Mouse (Mus musculus) Patski (cell line): ENCODE results near the gene Cep78. TPM values are rescaled to one million over a fixed set of nuclear protein-coding genes. Genes with fewer than 3 reads are reported as not detected.

Experiments
- ATAC-seq: fragments of 100-300 bp; one replicate; pipeline ENCODE4 v1.8.0; 2021
- CTCF ChIA-PET: fragments of 350-600 bp; sonication (Branson Sonifier 250); formaldehyde crosslinking; loops from one replicate; lab custom pipeline; 2022; ENCODE audit warnings: inconsistent platforms; lab: Charles Lee
- POLR2A ChIA-PET: fragments of 350-600 bp; sonication (Branson Sonifier 250); formaldehyde crosslinking; loops from one replicate; lab custom pipeline; 2022; ENCODE audit warnings: antibody characterized with exemption, inconsistent platforms; lab: Charles Lee
- DNase-seq: peaks from one replicate; pipeline ENCODE4 v3.0.0-alpha.2; 2011; ENCODE audit warnings: low read depth, low spot score
- H3K27me3 ChIP-seq: fragments of 371-371 bp; one replicate; pipeline ENCODE4 v1.5.1; 2021
- CTCF ChIP-seq: fragments of 100-300 bp; IDR thresholded peaks from one replicate; pipeline ENCODE4 v1.5.1; 2021
- in situ Hi-C: fragments of 300-500 bp; cut with MboI; formaldehyde crosslinking; loops from 3 replicates; pipeline ENCODE4 v1.11.1; 2018; ENCODE audit warnings: low pct_unique_long_range_greater_than_20kb, mixed read lengths
- polyA plus RNA-seq: library from polyadenylated mRNA; unstranded; gene quantifications from one replicate; pipeline ENCODE4 v1.2.3, GENCODE M21; 2021

Cep78 gene
- polyA plus RNA-seq, 1 experiment from 2014 or later: 13.7 TPM

DNA sequence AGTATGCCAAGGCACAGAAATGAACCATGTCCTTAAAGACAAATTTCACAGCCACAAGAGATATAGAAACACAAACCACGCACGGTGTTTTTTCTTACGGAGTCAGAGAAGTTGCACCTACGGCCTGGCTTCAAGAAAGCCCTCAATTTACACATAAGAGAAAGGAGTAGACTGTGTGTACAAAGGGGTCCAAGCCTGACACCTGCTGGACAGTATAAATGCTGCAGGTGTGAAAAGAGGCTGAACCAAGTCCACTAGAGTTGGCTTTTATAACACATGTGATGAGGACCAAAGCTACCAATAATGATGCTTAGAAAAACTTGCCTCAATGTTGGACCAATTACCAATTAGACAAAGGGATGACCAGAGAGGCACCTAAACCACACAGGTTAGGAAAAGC, 2.9 kb downstream of the Cep78 start:
- H3K27me3 ChIP-seq: no peaks in the 10 kb centered on the region
- in situ Hi-C loops: no loop called here
- DNase-seq: no peak
- peak; percentile 56 for ATAC-seq
- ChIA-PET CTCF (interaction anchor here (0.7 to 2.9 kb wide), 5 partner anchors 16 to 115 kb away, joined by 3 to 17 read pairs (median 6); no protein-coding TSS in a partner anchor), POLR2A (no interaction called here)
- TF ChIP-seq CTCF: peak; percentile 83

GRCm38 (mm10) chr19:15973365-15973764, 11.4 kb downstream of the Cep78 start:
- CTCF ChIA-PET: interaction anchor here (1.5 to 4.9 kb wide), 2 partner anchors 9 to 106 kb away, joined by 6 to 21 read pairs; no protein-coding TSS in a partner anchor
- POLR2A ChIA-PET: no interaction called here
- DNase-seq (no peak), ATAC-seq (no peak)
- no peak for TF ChIP-seq CTCF
- no peaks in the 10 kb centered on the region for H3K27me3 ChIP-seq
- in situ Hi-C loops: loop anchor here (25.0 kb wide), 2 partner anchors 311 to 1986 kb away; no protein-coding TSS in a partner anchor

DNA sequence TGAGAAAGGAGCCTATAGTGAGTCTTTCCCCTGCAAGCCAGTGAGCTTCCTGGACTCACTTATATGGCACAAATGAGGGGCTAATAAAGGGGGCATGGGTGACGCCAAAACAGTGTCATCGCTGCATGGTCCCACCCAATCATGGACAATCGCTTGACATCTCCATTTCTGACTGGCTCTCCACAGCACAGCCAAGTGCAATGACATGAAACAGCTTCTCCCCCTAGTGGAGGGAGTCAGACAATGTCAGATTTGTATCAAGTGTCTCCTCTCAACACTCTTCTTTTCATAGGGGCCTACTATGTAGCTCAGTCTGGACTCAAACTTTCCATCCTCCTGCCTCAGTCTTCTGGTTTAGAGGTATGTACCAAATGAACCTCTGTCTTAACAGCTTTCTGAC, 19.7 kb downstream of the Cep78 start:
- no peaks in the 10 kb centered on the region for H3K27me3 ChIP-seq
- ChIA-PET POLR2A (interaction anchor here (0.6 kb wide), 1 partner anchor 1444 kb away, joined by 3 read pairs; no protein-coding TSS in a partner anchor), CTCF (interaction anchor here (0.8 to 6.5 kb wide), 25 partner anchors 10 to 163 kb away, joined by 3 to 59 read pairs (median 5); partner anchors contain the start of gene Cep78)
- in situ Hi-C loops: loop anchor here (25.0 kb wide), 2 partner anchors 303 to 1978 kb away; no protein-coding TSS in a partner anchor
- peak; percentile 92 for TF ChIP-seq CTCF
- DNase-seq (no peak), ATAC-seq (peak; percentile 87)

GRCm38 (mm10) chr19:15964533-15964932, 20.3 kb downstream of the Cep78 start:
- ChIA-PET POLR2A (interaction anchor here (0.6 kb wide), 1 partner anchor 1444 kb away, joined by 3 read pairs; no protein-coding TSS in a partner anchor), CTCF (interaction anchor here (1.2 to 6.5 kb wide), 22 partner anchors 9 to 162 kb away, joined by 3 to 59 read pairs (median 6); partner anchors contain the start of gene Cep78)
- in situ Hi-C loops: loop anchor here (5.0 to 25.0 kb wide), 4 partner anchors 52 to 1977 kb away; no protein-coding TSS in a partner anchor
- ATAC-seq (peak; percentile 16), DNase-seq (no peak)
- TF ChIP-seq CTCF: no peak
- no peaks in the 10 kb centered on the region for H3K27me3 ChIP-seq

DNA sequence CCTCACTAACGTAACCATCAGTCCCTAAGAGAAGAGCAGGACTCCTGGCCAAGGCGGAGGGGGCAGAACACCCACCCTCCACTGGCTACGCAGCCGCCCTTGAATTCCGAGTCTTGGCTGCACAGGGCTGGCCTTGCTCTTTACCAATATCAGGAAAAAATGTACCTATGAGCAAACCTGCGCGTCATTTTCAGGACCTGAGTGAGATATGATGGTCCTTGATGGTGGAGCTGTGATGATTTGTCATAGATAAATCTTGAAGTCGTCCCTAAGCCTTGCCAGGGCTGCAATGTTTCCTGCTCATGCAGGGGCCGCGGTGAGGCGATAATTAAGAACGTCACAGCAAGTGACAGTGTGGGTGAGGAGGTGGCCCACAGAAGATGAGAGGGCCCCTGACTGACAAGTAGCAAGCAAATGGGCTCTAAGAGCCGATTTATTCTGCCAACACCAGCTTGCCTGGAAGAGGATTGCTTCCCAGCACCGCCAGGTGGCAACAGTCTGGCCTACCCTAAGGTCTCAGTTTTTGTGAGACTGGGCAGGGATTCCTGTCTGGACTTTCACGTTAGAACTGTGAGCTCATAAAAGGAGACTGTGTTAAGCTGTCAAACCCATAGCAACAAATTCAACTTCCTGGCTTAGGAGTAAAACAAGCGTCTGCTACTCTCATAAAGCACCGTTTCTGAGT, 21.6 kb downstream of the Cep78 start:
- no peak for DNase-seq
- no peak for TF ChIP-seq CTCF
- in situ Hi-C loops: loop anchor here (5.0 to 25.0 kb wide), 4 partner anchors 51 to 1976 kb away; no protein-coding TSS in a partner anchor
- no peaks in the 10 kb centered on the region for H3K27me3 ChIP-seq
- CTCF ChIA-PET: interaction anchor here (0.7 to 6.5 kb wide), 6 partner anchors 12 to 102 kb away, joined by 3 to 59 read pairs (median 13); no protein-coding TSS in a partner anchor
- POLR2A ChIA-PET: no interaction called here
- no peak for ATAC-seq

- no peak for TF ChIP-seq CTCF
- H3K27me3 ChIP-seq: no peaks in the 10 kb centered on the region
- POLR2A ChIA-PET: no interaction called here
Measured at GRCm38 (mm10) chr19:15962313-15962712, 22.5 kb downstream of the Cep78 start.

DNA sequence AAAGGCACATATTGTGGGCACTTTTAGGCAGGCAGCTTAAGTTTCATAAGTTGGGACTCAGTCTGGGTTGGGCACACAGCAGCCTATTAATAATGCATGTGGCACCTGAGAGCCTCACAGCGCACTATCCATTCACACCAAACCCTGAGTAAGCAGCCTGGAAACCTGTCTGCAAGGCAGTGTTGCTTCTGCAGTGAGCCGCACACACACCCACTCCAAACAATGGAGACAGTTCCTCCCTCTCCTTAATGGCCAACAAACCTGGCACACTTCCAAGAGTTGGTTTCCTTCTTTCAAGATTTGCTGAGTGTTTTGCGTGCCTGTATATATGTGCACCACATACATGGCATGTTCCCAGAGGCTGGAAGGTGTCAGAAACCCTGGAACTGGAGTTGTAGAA, 34.6 kb downstream of the Cep78 start:
- TF ChIP-seq CTCF: no peak
- no peak for DNase-seq
- no peaks in the 10 kb centered on the region for H3K27me3 ChIP-seq
- CTCF ChIA-PET: interaction anchor here (1.2 to 1.4 kb wide), 2 partner anchors 11 to 24 kb away, joined by 3 read pairs; no protein-coding TSS in a partner anchor
- in situ Hi-C loops: loop anchor here (25.0 kb wide), 2 partner anchors 288 to 1963 kb away; no protein-coding TSS in a partner anchor
- POLR2A ChIA-PET: interaction anchor here (0.6 kb wide), 1 partner anchor 14 kb away, joined by 3 read pairs; no protein-coding TSS in a partner anchor
- ATAC-seq: no peak

More at GRCm38 (mm10) chr19:15962313-15962712, 22.5 kb downstream of the Cep78 start:
- ATAC-seq (peak; percentile 23), DNase-seq (no peak)
- in situ Hi-C loops: loop anchor here (5.0 to 25.0 kb wide), 4 partner anchors 50 to 1975 kb away; no protein-coding TSS in a partner anchor
- CTCF ChIA-PET: interaction anchor here (1.0 to 6.5 kb wide), 3 partner anchors 13 to 95 kb away, joined by 4 to 36 read pairs (median 21); no protein-coding TSS in a partner anchor

GRCm38 (mm10) chr19:15948867-15949266, 35.9 kb downstream of the Cep78 start:
- POLR2A ChIA-PET: interaction anchor here (1.3 kb wide), 1 partner anchor 24 kb away, joined by 4 read pairs; no protein-coding TSS in a partner anchor
- DNase-seq (no peak), ATAC-seq (no peak)
- TF ChIP-seq CTCF: no peak
- H3K27me3 ChIP-seq: no peaks in the 10 kb centered on the region
- in situ Hi-C loops: no loop called here
- CTCF ChIA-PET: interaction anchor here (1.1 to 1.5 kb wide), 3 partner anchors 10 to 82 kb away, joined by 3 to 6 read pairs (median 5); no protein-coding TSS in a partner anchor

DNA sequence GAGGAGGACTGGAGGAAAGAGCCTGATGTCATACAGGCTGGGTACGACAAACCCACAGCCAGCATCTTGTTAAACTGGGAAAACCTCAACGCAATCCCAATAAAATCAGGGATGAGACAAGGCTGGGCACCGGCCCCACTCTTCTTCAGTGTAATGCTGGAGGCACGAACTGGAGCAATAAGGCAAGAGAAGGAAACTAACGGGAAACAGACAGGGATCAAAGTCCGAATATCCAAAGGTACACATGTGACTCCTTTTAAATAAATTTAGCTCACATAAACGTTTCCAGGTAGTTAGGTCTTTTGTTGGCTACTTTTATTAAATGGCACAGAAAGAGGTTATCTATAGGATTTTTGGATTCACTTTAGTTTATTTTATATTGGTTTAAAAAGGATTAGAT, 36.4 kb downstream of the Cep78 start:
- DNase-seq (no peak), ATAC-seq (no peak)
- in situ Hi-C loops: no loop called here
- ChIA-PET CTCF (interaction anchor here (1.1 to 1.5 kb wide), 4 partner anchors 10 to 147 kb away, joined by 3 to 6 read pairs (median 4); no protein-coding TSS in a partner anchor), POLR2A (interaction anchor here (1.3 kb wide), 1 partner anchor 23 kb away, joined by 4 read pairs; no protein-coding TSS in a partner anchor)
- no peak for TF ChIP-seq CTCF
- H3K27me3 ChIP-seq: no peaks in the 10 kb centered on the region

GRCm38 (mm10) chr19:15947237-15947636, 37.6 kb downstream of the Cep78 start, which contains the start of gene Psat1:
Gene Psat1, minus strand, starts transcription at chr19:15947337.
- in situ Hi-C loops: no loop called here
- ChIA-PET POLR2A (no interaction called here), CTCF (interaction anchor here (1.4 kb wide), 1 partner anchor 146 kb away, joined by 3 read pairs; no protein-coding TSS in a partner anchor)
- peak; percentile 4 for ATAC-seq
- no peak for DNase-seq
- H3K27me3 ChIP-seq: no peaks in the 10 kb centered on the region
- TF ChIP-seq CTCF: no peak
